Mouse (Mus musculus): ENCODE measurements at regions not wholly inside any gene's neighbourhood (a gene's known extent, or its start where the extent isn't known, plus 50 kb on each side); places are given as distances from the start of the nearest gene placed in this dataset.

- TF ChIP-seq CTCF (IDR thresholded peaks at IDR 0.05; ENCODE audit: borderline replicate concordance, insufficient read depth, low read depth, low read length) (no peak), POLR2A (IDR thresholded peaks at IDR 0.05; ENCODE audit: borderline replicate concordance, insufficient read depth, low read length) (no peak)
Observed at GRCm38 (mm10) chr1:63947278-63947677, 174.8 kb downstream of the Klf7 start.
